Mouse (Mus musculus) limb, embryonic 11.5 days (tissue): ENCODE results near the gene Adgrf4. TPM values are rescaled to one million over a fixed set of nuclear protein-coding genes. Genes with fewer than 3 reads are reported as not detected.

Experiments
- polyA plus RNA-seq: library from polyadenylated mRNA; unstranded; fragments of >200 nt; fragmentation: Nextera tagmentation; extraction: Ambion mirVana; gene quantifications from 2 replicates; pipeline ENCODE4 v1.2.1, GENCODE M21; 2014

Gene Adgrf4
- polyA plus RNA-seq, 1 experiment from 2014 or later: 0.16 TPM

Other genes with a start within 250 kb of the Adgrf4 start
- gene Opn5, start 80.9 kb downstream of the Adgrf4 start, polyA plus RNA-seq: not detected in 2 replicates
- 0.04 and 0.13 TPM in 2 replicates for gene Adgrf2, start 49.9 kb upstream of the Adgrf4 start, polyA plus RNA-seq
- 20.0 and 23.5 TPM in 2 replicates for gene Cd2ap, start 184.4 kb upstream of the Adgrf4 start, polyA plus RNA-seq